Mouse (Mus musculus) frontal cortex, postnatal 14 days (tissue): ENCODE data around the gene Garem2.

Source experiments
- DNase-seq, 2 experiments: peaks; one replicate each; pipeline ENCODE4 v3.0.0; 2022; ENCODE audit warnings: low spot score in 2 of 2

Gene Garem2

GRCm38 (mm10) chr5:30111771-30112170 lies 6.8 kb downstream of the Garem2 start:
- DNase-seq = no peak

- no peak for DNase-seq
Measured at GRCm38 (mm10) chr5:30112533-30113068, 7.6 kb downstream of the Garem2 start.

GRCm38 (mm10) chr5:30113881-30114760 lies 9.2 kb downstream of the Garem2 start:
- peak; percentile 60 to 63 for DNase-seq

GRCm38 (mm10) chr5:30114761-30115140 lies 9.8 kb downstream of the Garem2 start:
- no peak for DNase-seq

- DNase-seq = no peak
Measured at GRCm38 (mm10) chr5:30115718-30116117, 10.8 kb downstream of the Garem2 start.

GRCm38 (mm10) chr5:30118018-30118417 lies 13.1 kb downstream of the Garem2 start:
- DNase-seq = no peak

GRCm38 (mm10) chr5:30119163-30119562 lies 14.2 kb downstream of the Garem2 start:
- DNase-seq = no peak

- DNase-seq = no peak
Measured at GRCm38 (mm10) chr5:30120106-30120505, 15.1 kb downstream of the Garem2 start.

GRCm38 (mm10) chr5:30122481-30122880 lies 17.5 kb downstream of the Garem2 start:
- no peak for DNase-seq

GRCm38 (mm10) chr5:30125587-30125986 lies 20.6 kb downstream of the Garem2 start:
- no peak for DNase-seq

GRCm38 (mm10) chr5:30126756-30127155 lies 21.8 kb downstream of the Garem2 start:
- DNase-seq = no peak

- no peak for DNase-seq
Measured at GRCm38 (mm10) chr5:30127921-30128597, 23.1 kb downstream of the Garem2 start.

GRCm38 (mm10) chr5:30128680-30129079 lies 23.7 kb downstream of the Garem2 start:
- no peak for DNase-seq

- no peak for DNase-seq
Measured at GRCm38 (mm10) chr5:30131246-30131645, 26.3 kb downstream of the Garem2 start.

GRCm38 (mm10) chr5:30132173-30132572 lies 27.2 kb downstream of the Garem2 start:
- DNase-seq = no peak

GRCm38 (mm10) chr5:30135711-30136231 lies 30.8 kb downstream of the Garem2 start:
- no peak for DNase-seq

GRCm38 (mm10) chr5:30137271-30137670 lies 32.3 kb downstream of the Garem2 start:
- no peak for DNase-seq

GRCm38 (mm10) chr5:30138193-30138592 lies 33.2 kb downstream of the Garem2 start:
- DNase-seq = no peak

GRCm38 (mm10) chr5:30146526-30146925 lies 41.6 kb downstream of the Garem2 start:
- no peak for DNase-seq

GRCm38 (mm10) chr5:30148133-30148920 lies 43.4 kb downstream of the Garem2 start:
- no peak for DNase-seq

GRCm38 (mm10) chr5:30152007-30152406 lies 47.0 kb downstream of the Garem2 start:
- no peak for DNase-seq

- DNase-seq = no peak
Measured at GRCm38 (mm10) chr5:30152413-30152812, 47.5 kb downstream of the Garem2 start.
